Mouse (Mus musculus) lung, adult 18-20 months (tissue): Measurements from ENCODE around the gene Mettl5.
A peak's percentile ranks its signal among the peaks of the same experiment; 100 is the strongest.
"Not testable (repeated sequence)": the region's sequence is repeated elsewhere in the genome, so short reads cannot be mapped to it uniquely, and the experiment has no call there.

Experiments
- DNase-seq, 2 experiments: peaks; one replicate each; pipeline ENCODE4 v3.0.0; 2022; ENCODE audit warnings: mixed read lengths in 2 of 2

Gene Mettl5

DNA sequence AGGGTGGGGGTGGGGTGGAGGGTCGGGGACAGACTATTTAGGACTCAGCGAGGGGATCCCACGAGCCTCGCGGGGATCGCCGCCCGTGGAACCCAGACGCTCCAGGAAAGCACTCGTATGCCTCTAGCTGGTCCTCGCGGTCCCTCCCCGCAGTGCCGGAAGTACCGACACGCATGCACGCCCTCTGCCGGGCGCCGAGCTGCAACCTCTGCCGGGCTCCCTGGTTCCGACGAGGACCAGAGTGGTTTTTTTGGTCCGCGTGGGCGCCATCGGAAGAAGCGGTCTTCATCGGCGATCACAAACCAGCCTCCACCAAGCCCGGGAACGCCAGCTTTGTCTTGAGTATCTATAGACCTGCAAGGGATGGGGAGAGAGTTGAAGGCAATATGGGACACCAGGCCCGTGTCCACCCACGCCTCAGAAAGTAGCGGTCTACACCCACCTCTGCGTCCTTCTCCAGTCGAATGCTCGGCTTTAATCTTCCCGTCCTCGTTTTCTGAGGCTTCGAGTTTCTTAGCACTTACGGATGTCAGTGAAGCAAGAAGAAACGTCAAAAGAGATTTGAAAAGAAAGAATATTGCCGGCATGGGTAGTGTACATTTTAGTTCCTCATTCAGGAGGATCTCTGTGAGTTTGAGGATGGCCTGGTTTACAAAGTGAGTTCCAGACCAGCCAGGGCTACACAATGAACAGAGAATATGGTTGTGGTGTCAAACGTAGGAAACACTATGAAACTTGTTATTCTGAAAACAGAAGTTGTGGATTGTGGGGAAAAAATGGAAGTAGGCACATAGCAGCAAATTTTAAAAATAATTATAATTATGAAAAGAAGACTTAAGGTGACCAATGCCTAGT lies at the start of gene Mettl5:
Mettl5 (minus strand) TSS at position 165 of the 855 bp plus-strand sequence.
- DNase-seq, result peak; percentile 88

DNA sequence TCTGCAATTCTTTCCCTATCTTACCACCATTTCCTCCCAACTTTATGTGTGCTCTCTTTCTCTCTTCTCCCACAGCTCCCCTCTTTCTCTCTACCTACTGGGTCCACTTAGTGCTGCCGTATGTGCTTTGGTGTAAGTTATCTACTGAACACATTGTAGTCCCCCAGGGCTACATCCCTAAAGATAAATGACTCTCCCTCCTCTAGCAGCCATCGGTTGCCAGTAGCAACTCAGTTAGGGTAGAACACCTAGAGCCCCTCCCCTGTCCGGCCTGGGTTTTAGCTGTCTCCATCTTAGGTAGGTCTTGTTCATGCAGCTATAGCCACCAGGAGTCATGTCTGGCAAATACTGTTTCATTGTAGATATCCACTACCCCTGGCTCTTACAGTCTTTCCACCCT lies 39.5 kb upstream of the Mettl5 start:
- no peak for DNase-seq

DNA sequence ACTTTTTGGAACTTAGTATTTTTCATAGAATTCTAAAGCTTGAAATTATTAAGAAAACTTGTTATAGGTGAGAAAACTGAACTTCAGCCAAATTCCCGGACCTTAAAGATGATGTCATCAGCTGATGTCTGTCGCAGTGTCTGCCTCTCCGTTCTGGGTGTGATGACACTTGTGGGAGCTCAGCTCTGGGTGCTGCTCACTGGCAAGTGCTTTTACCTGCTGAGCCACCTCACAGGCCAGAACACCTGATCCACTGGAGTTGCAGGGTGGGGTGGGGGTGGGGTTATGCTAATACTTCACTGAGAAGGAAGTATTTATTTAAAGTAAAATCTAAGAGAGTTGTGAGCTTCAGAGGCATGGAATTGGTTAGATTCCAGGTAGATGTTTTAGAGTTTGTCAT lies 31.9 kb upstream of the Mettl5 start:
- DNase-seq, result peak in 1 of 2 experiments; percentile 18

DNA sequence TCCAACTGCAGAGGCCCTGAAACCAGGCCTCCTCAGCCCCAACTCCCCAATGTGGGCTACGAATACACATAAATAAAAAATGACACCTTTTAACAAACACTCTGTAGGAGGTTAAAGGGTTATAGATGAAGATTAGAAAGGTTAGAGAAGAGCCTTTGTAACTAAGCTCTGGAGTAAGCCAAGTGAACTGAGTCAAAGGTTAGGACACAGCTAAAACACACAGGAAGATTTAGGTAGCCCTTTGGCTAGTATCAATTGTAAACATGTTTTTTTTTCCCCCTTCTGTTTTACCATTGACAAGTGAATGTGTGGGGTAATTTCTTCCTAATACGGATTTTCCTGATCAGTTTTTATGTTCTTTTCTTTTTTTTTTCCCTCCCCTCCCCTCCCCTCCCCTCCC lies 27.4 kb upstream of the Mettl5 start:
- no peak for DNase-seq

DNA sequence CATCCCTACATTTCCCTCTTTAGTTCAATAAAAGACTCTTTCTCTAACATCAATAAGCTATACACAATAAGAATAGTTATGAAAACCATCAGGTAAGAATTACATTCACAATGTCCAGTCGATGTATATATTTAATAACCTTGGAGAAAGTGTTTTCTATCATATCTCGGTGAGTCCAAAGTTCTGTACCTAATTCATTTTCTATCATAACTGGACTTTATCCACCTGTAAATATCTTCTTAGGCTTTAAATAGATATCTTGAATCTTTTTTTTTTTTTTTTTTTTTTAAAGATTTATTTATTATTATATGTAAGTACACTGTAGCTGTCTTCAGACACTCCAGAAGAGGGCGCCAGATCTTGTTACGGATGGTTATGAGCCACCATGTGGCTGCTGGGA lies 22.0 kb upstream of the Mettl5 start:
- DNase-seq, result not testable (repeated sequence)

DNA sequence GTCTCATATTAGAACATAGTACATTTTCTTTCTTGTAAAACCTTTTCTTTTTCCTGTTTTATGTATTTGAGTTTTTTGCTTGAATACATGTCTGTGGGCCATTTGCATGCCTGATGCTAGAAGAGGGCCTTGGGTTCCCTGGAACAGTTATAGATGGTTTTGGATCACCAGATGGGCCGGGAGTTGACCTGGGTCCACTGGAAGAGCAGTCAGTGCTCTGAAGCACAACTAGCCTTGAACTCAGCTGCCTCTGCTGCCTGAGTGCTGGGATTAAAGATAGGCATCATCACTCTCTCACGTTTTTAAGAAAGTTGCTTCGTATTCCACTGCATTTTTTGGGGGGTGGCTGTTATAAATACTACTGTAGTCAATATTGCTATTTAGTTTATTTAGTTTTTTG lies 18.1 kb upstream of the Mettl5 start:
- DNase-seq, result no peak

DNA sequence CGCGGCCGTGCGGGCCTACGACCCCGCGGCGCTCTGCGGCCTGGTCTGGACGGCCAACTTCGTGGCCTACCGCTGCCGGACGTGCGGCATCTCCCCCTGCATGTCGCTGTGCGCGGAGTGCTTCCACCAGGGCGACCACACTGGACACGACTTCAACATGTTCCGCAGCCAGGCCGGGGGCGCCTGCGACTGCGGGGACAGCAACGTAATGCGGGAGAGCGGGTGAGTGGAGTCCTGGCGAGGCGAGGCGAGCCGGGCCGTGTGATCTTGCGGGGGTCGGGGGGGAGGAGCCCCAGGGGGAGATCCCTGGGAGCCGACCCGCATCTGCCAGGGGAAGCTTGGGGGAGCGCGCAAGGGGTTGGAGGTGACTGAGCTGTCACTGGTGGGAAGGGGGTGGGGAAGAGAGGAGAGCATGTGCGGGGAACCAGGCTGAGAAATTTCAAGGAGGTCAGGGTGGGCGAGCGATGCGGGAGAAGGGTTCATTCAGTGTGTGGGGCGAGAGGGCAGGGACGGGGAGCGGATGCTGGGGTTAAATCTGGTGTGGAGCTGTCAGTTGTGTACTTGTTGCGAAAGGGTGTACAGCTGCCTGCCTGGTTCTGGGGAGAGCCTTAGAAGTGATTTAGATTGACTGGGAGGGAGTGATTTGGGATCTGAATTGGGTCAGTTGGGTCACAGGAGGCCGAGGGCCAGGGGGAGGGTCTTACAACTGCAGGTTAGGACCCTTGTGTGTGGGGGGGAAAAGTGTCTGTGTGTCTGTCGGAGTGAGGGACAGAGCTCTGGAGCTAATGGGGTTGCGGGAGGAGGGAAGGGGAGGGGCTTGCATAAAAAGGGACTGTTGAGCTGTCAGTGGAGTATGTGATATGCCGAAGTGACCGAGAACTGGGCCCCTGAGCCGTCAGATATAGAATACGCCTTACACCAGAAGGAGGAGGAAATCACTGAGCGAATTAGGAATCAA lies 12.5 kb upstream of the Mettl5 start:
- DNase-seq, result peak; percentile 71 to 75

DNA sequence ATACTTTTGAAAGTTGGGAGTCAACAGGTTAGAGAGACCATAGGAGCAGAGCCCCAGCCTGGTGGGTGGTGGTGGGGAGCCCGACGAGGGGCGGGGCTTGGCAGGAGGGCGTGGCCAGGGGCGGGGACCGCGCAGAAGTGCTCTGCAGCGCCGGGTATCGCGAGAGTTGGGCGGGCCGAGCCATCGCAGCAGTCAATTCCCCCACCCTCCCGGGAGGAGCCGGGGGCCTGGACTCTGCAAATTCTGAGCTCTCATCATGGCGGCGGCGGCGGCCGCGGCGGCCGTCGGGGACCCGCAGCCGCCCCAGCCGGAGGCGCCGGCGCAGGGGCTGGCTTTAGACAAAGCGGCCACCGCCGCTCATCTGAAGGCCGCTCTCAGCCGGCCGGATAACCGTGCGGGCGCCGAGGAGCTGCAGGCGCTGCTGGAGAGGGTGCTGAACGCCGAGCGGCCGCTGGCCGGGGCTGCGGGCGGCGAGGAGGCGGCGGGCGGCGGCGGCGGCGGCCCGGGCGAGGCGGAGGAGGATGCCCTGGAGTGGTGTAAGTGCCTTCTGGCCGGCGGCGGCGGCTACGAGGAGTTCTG lies 11.7 kb upstream of the Mettl5 start, which contains the start of gene Ubr3:
Ubr3 (plus strand) TSS at position 208 of the 579 bp plus-strand sequence.
- DNase-seq, result peak; percentile 96 to 98

DNA sequence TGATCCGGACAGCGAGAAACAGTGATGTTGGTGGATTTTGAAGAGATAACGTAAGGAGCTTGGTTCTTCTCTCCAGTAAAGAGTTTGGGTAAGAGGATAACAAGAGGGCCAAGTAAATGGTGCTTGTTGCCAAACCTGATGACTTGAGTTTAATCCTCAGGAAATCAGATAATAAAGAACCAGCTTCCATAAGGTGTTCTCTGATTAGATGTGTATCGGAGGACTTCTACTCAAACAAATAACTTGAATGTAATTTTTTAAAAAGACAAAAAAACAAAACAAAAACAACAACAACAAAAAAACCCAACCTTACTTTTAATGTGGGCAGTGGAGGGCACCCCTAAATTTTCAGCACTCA lies 10.8 kb upstream of the Mettl5 start:
- DNase-seq, result no peak

DNA sequence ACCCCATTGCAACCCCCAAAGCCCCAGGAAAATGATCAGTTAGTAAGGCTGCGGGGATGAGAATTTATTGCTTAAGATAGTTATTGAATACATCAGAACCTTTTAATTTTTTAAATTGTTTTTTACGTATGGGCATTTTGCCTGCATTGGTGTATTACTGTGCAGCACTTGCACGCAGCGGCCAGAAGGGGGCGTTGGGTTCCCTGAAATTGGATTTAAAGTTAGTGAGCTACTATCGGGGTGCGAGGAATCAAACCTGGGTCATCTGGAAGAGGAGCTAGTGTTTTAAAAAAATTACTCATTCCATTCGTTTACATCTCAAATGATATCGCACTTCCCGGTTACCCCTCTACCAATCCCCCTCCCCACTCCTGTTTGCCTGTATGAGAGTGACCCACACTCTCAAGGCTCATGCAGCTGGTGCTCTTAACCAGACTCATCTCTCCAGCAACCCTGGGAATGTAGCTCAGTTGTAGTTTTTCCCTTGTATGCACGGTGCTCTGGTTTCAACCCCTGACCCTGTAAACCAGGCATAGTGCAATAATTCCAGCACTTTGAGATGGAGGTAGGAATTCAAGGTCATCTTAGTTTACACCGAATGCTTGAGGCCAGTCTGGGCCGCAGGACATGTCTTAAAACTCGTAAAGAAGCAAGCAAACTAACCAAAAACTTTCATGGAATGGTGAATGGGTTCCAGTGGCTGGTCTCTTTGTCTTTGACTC lies 10.2 kb upstream of the Mettl5 start:
- no peak for DNase-seq

DNA sequence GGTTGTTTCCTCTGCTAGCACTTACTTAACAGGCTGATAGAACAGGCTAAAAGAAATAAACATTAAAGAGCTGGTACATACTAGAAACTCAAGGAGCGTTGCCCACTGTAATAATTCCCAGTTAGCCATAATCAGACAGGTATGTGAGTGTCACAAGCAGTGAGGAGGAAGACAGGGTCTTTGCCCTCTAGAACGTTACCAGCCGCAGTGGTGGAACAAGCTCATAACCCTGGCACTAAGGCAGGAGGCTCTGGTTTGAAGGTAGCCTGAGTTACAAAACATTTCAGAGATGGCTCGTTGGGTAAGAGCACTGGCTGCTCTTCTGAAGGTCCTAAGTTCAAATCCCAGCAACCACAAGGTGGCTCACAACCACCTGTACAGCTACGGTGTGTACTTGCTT lies 8.5 kb upstream of the Mettl5 start:
- no peak for DNase-seq

DNA sequence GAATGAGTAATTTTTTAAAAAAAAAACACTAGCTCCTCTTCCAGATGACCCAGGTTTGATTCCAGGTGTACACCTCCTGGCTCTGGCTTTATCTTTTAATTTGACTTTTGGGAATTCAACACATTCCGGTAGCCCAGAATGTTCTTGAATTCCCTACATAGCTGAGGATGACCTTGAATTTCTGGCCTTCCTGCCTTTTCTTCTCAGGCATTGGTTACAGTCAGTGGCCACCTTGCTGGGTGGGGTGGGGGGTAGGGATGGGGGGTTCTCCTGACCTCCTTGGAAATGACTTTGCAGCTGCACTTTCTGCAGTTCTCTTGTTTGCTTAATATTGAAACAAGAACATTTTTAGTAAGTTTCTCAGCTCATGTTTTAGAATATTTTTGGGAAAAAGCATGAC lies 7.7 kb upstream of the Mettl5 start:
- DNase-seq, result no peak

DNA sequence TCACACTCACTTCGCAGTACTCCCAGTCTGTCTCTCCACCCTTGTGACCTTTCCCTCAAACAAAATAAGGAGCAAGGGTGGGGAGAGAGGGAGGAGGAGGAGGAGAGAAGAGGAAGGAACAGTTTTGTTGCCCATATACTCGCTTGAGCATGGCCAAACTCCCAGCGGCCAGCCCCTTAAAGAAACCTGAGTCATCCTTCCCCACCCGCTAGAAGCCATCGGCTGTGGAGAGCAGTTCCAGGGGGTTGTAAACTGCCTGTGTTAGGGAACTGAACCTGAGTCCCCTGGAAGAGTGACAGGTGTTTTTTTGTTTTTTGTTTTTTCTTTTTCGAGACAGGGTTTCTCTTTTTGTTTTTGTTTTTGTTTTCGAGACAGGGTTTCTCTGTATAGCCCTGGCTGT lies 5.4 kb upstream of the Mettl5 start:
- DNase-seq, result no peak

DNA sequence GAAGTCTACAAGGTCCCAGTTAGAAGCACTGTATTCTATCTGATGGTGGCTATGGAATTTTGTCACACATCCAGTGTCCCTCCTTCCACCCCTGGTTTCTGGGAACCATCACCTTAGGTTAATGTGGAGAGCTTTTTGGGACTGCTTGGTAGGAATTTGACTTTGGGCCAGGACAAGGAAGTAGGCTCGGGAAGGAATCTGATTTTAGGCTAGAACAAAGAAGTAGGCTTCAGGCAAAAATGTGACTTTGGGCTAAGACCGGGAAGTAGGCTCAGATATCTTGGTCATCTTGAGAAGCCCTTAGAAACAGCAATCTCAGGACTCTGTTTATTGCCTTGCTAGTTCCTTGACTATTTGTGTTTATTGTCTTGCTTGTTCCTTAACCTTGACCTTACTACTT lies 3.5 kb upstream of the Mettl5 start:
- DNase-seq, result no peak

DNA sequence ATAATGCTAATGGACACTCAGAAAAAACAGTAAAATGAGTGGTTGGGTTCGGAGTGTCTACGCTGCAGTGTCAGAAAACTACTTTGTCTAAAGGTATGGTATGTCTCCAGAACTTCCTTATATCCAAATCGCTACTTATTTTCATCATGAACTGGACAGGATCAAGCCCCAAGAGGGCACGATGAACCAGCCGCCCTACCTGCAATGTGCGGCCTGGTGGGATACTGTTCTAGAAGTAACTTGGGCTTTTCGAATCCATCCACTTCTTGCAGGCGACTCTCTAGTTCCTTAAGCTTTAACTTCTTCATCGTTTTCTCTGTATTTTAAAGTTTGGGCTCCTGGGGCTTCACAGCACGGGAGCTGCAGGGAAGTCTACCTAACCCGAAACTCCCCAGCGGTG lies 365 bp downstream of the Mettl5 start:
- DNase-seq, result no peak

DNA sequence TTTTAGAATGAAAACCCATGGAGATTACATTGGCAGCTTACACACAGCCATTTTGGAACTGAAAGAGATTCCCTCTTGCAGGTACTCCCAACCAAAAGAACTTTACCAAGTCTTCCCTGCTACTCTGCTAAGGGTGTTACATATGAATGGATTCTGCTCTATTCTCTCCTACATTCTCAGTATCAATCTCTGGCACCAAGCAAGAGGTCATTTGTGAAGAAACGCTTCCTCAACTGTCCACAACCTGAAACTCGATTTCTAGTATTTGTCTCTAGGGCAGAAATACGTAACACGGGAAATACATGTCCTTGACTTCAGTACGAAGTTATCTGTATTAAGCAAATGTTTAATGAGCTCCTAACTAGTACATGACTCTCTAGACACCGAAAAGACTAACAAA lies 834 bp downstream of the Mettl5 start:
- no peak for DNase-seq

DNA sequence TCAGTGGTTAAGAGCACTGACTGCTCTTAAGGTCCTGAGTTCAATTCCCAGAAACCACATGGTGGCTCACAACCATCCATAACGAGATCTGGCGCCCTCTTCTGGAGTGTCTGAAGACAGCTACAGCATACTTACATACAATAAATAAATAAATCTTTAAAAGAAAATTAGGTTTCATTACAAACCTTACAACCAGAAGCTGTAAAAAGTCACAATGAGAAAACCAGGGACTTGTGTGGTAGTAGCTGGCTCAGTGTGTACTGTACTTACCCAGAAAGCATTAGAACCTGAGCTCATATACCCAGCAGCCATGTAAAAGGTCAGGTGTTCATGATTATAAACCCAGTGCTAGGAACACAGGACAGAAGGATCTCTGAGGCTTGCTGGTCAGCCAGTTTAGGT lies 1.4 kb downstream of the Mettl5 start:
- DNase-seq, result no peak

DNA sequence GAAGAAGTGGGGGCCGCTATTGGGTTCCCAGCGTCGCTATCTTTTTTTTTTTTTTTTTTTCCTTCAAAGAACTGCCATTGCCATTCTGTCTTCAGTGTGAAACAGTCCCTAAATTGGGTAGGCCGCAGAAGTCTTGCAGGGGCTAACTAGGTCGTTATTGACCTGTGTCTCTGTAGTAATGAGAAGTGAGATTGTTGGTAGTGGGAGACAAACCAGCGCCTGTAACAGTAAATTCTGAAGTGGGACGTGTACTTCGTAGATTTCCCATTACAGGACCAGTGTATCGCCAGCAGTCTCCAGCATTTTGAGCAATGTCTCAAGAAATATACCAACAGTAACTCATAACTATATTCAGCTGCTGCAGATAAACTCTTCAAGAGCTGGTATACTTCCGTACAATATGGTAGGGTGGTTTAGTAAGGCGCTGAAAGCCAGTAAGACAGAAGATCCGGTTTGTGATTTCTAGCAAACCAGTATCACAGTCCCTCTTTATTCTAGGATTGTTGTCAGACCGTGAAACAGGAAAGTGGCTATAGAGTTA lies 23.2 kb downstream of the Mettl5 start:
- no peak for DNase-seq

DNA sequence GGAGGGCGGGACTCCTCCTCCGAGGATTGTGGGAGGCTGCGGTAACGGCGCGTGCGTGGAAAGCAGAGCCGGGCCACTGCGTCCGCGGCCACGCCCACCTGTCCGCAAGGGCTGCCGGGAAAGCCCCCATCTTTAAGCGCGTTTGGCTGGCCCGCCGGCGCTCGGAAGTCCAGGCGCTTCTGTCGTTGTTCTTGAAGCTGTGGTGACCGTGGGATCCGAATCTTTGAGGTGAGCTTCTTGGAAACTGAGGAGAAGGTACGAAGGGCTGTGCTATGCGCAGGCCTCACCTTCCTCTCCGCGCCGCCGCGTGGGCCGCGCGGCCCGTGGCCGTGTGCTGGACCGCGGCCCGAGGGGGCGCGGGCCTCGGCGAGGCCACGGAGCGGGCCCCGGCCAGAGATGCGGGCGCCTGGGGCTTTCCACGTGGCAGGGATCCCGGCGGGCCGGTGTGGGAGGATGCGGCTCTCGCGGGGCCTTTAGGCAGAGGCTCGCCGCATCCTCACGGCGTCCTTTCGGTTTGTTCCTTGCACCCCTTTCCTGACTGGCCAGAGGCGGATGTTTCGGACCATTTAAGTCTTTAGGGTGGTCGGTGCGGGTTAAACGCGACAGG lies 23.8 kb downstream of the Mettl5 start, which contains the start of gene Ssb:
Ssb (plus strand) TSS at position 78 of the 607 bp plus-strand sequence.
- peak; percentile 93 to 95 for DNase-seq

DNA sequence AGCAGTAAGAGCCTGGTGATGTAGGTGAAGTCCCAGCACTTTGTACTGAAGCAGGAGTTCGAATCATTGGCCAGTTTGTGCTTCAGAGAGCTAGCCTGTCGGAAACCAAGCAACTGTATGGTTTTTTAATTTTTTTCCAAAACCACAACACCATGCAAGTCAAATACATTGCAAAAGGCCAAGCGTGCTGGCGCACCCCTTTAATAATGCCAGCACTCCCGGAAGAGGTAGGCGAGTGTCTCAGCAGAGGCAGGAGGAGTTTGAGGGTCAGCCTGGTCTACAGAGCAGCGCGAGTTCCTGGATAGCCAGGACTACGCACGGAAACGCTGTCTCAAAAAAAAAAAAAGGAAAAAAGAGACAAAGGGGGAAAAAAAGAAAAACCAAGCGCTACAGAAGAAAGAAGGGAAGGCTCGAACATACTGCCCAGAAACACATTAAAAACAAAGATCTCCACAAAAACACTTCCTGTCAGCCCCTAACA lies 24.4 kb downstream of the Mettl5 start:
- DNase-seq, result peak; percentile 48 to 58

DNA sequence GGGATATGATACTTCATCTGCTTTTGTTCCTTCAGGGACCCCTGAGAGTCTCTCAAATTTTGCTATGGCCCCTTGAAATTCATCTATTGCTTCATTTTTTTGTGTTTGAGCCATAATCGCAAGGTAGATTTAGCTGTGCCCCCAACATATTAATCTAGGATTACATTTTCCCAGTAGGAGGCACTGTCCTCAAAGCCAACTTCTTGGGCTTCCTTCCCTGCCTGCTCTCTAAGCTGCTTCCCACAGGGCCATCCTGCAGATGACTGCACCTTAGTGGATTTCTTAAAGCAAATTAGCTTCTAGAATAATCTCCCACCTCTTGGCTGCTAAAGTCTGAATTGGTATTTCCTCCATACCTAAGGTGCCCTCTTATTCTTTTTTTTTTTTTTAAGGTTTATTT lies 27.5 kb downstream of the Mettl5 start:
- no peak for DNase-seq

DNA sequence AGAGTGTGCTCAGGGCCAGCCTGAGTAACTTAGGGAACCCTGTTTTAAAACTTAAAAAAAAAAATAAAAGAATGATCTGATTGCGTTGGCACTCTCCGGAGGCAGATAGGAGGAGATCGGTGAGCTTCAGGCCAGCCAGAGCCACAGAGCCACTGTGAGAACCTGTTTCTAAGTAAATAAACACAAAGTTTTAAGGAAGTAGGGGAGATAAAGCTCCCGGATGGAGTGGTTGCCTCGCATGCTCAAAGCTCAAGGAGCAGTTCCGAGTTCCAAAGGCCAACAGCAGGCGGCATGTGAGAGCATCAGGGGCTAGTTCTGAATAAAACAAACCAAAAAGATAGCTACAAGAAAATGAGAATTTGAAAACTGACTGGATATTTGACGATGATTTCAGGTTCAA lies 29.0 kb downstream of the Mettl5 start:
- peak; percentile 37 to 54 for DNase-seq
